Mouse (Mus musculus) gastrocnemius, adult 2 months (tissue): ENCODE results near the gene Vmn1r165. TPM values are rescaled to one million over a fixed set of nuclear protein-coding genes. Genes with fewer than 3 reads are reported as not detected.
"Not testable (repeated sequence)": the region's sequence is repeated elsewhere in the genome, so short reads cannot be mapped to it uniquely, and the experiment has no call there.

Experiments
- DNase-seq: peaks from one replicate; pipeline ENCODE4 v3.0.0; 2022
- H3K27ac ChIP-seq: fragments of 200-600 bp; 2 replicates; pipeline ENCODE4 v1.8.1; 2022; ENCODE audit warnings: mild to moderate bottlenecking
- H3K4me3 ChIP-seq: fragments of 200-600 bp; 2 replicates; pipeline ENCODE4 v1.8.1; 2022; ENCODE audit warnings: mild to moderate bottlenecking, moderate library complexity
- intact Hi-C: fragments of 180-260 bp; cut with DNase I; formaldehyde crosslinking; loops from one replicate; pipeline ENCODE4 v1.15.1; 2025
- long read RNA-seq, 2 experiments: library from polyadenylated mRNA; stranded (forward); transcript quantifications; one replicate each; pipeline ENCODE4 v2.0.0; 2021
- total RNA-seq, 2 experiments: library from RNA; stranded (reverse); gene quantifications; 2 replicates each; pipeline ENCODE4 v1.2.3; 2021

The Vmn1r165 gene
- total RNA-seq, result not detected
- long read RNA-seq, experiment 1, result 0 reads
- long read RNA-seq, experiment 2, result 0 reads

DNA sequence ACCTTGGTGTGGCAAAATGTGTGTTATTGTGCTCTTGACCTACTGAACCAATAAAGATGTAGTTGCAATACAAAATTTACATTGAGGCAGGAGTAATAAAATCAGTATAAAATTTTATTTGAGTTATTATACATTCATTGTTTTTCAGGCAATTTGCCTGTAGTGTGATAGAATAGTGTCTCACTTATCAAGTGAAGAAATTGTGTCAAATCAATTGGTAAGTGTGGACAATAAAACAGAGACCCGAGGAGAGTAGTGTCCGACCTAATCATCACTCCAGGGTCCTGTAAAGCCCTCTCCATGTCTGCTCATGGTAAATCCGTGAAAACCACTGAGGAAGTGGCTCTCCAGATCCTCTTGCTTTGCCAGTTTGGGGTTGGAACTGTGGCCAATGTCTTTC is at the start of gene Vmn1r165:
Vmn1r165 (plus strand) TSS at position 301 of the 400 bp plus-strand sequence.
- DNase-seq, H3K4me3 ChIP-seq, H3K27ac ChIP-seq, intact Hi-C loops: not testable (repeated sequence)

GRCm38 (mm10) chr7:23251582-23251981 is 34.5 kb downstream of the Vmn1r165 start, which contains the start of gene Vmn1r166:
Gene Vmn1r166 (minus strand): TSS chr7:23251682.
- H3K4me3 ChIP-seq, intact Hi-C loops, H3K27ac ChIP-seq, DNase-seq: not testable (repeated sequence)

Other genes with a start within 250 kb of the Vmn1r165 start
- gene Gm4214, start 232.7 kb upstream of the Vmn1r165 start, total RNA-seq, result not detected
- not detected for gene Gm4216, start 197.4 kb upstream of the Vmn1r165 start, total RNA-seq
- gene Vmn1r163, start 161.8 kb upstream of the Vmn1r165 start, total RNA-seq, result not detected
- not detected for gene Gm8720, start 149.9 kb upstream of the Vmn1r165 start, total RNA-seq
- not detected for gene Gm10662, start 72.9 kb upstream of the Vmn1r165 start, total RNA-seq
- not detected for gene Vmn1r166, start 34.4 kb downstream of the Vmn1r165 start, total RNA-seq
- gene Gm6902, start 61.6 kb downstream of the Vmn1r165 start, total RNA-seq, result not detected
- gene Nlrp4e, start 83.9 kb downstream of the Vmn1r165 start, total RNA-seq, result not detected
- gene Nlrp5, start 168.6 kb downstream of the Vmn1r165 start, total RNA-seq, result not detected